Mouse (Mus musculus): ENCODE results near the gene Agap3. TPM values are rescaled to one million over a fixed set of nuclear protein-coding genes. Genes with fewer than 3 reads are reported as not detected.

The Agap3 gene
- total RNA-seq, 2 experiments from 2014 or later, result 488 to 490 TPM

DNA sequence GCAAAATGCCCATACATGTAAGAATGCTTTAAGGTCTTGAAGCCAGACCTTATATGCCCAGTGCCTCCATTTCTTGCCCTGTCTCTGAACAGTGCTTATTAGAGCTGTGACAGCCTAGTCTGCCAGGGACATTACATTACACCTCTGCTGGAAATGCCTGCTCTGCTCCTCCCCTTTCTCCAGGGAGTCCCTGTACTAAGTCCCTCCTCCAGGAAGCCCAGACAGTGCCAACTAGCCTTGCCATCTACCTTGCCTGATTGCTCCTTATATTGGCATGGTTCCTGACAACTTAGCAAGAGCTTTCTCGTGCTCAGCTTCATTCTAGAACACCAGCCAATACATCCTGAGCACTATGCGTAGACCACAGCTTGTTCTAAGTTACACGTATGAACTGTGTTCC, 83.8 kb downstream of the Agap3 start:
- no peak for DNase-seq (ENCODE audit: extremely low spot score in 1 of 2, low spot score in 2 of 2)
- intact Hi-C loops (cut with DNase I), result no loop called here

DNA sequence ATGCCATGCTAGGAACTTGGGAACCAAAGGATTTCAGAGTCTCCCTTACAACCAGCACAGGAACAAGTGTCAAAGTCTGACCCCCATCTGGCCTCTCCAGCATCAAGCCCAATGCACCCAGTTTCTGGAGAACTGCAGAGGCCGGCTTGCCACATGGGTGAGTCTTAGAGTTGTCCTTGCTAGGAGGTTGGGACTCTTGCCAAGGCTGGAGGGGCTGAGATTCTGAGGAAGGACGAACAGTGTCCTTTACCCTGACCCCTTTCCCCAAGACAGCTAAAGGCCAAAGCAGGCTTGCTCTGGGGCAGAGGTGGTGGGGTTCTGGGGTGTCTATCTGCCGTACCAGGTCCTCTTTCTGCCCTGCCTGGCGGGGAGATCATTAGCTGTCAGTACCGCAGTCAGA, 84.5 kb downstream of the Agap3 start:
- intact Hi-C loops (cut with DNase I), result no loop called here

DNA sequence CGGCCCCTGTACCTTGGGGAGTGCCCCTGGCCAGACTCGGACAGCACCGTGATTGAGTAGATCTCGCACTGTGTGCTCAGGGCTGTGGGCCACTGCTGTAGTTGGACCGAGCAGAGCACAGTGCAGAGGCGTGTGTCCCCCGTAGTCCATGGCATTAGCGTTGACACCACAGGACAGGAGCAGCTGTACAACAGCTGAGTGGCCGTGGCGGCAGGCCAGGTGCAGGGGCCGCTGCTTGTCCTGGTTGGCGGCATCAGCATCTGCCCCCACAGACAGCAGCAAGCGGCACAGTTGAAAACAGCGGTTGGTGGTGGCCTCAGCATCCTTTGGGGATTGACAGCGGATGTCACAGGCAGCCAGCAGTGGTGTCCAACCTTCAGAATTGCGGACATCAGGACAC, 85.6 kb downstream of the Agap3 start:
- peak in 1 of 2 experiments; percentile 43 for DNase-seq (ENCODE audit: extremely low spot score in 1 of 2, low spot score in 2 of 2)
- intact Hi-C loops (cut with DNase I), result no loop called here

More for the DNA sequence above, 84.5 kb downstream of the Agap3 start:
- DNase-seq (ENCODE audit: extremely low spot score in 1 of 2, low spot score in 2 of 2), result no peak

DNA sequence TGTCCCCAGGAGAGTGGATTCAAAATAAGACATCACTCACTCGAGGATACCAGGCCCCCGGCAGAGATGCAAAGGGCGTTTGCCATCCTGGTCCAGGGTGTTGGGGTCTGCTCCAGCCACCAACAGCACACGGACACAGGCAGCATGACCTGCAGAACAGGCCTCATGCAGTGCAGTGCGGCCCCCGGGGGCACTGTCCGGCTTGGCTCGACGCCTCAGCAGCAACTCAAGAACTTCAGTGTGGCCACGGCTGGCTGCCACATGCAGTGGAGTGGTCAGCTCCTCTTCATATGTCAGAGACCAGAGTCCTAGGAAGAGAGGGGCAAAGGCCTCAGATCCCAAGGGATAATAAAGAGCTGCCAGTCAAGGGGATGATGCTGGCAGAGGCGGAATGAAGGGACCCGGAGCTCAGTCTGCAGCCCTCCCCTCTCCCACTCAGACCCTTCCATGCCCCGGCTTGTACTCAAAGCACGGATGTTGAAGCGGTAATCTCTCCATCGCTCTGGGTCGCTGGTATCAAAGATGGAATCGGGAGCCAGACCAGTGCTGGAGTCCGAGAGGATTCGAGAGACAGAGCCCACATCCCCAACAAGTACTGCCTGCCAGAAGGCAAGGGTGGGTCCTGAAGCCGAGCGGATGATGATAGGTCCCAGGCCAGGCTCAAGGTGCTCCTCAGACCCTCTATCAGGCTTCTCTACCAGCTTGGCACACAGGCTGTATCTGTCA, 87.8 kb downstream of the Agap3 start:
- intact Hi-C loops (cut with DNase I), result no loop called here
- no peak for DNase-seq (ENCODE audit: extremely low spot score in 1 of 2, low spot score in 2 of 2)

DNA sequence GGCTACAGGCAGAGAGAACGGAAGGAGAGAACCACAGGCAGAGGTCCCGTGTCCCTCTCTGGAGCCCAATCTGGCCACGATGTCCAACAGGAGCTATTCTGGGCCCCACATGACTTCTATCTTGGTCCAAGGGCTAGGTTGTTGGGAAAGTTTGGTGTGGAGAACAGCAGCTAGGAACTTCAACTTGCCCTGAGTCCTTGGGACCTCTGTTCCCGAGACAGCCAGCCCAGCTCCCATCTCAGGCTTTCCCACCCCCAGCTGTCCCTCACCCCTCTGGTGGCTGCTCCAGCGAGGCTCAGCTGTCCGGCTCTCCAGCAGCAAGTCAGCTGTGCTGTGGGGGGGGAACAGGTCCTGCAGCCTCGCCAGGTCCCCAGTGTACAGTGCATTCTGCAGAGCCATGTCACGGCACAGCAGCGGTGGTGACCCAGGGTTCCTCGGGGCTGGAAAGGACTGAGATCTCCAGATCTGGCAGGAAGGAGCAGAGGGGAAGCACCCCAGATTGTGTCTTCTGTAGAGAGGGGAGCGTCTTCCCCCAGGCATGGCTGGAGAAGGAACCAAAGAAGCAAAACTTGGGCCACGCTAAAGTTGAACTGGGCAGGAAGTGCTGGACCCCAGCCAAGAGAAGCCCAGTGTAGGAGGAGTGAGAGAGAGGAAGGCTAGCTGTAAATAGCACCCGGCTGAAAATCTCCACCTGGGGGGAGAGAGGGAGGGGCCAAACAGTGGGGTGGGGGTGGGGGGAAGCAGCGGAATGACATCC, 88.6 kb downstream of the Agap3 start, which contains the start of gene Asb10:
TSS of gene Asb10 (minus strand) at position 592 of the 757 bp plus-strand sequence.
- intact Hi-C loops (cut with DNase I), result no loop called here
- peak; percentile 38 to 81 for DNase-seq (ENCODE audit: extremely low spot score in 1 of 2, low spot score in 2 of 2)

DNA sequence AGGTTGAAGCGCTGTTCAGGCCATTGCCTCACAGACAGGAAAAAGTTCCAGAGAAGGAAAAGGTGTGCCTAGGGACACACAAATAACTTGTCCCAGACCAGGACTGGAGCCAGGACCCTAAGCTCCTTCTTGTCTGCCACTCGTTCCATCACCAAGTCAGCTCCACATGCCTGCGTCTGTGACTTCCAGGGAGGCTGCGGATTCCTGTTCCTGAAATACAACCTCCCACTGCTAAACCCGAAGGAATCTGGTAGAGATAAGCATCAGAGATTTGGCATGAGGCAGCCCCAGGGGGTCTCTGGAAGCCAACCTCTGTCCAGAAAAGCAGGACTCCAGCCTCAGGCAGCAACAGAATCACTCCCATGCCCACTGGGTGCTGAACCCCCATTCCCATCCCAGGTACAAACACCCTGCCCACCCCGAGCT, 89.2 kb downstream of the Agap3 start:
- DNase-seq (ENCODE audit: extremely low spot score in 1 of 2, low spot score in 2 of 2), result no peak
- intact Hi-C loops (cut with DNase I), result no loop called here

DNA sequence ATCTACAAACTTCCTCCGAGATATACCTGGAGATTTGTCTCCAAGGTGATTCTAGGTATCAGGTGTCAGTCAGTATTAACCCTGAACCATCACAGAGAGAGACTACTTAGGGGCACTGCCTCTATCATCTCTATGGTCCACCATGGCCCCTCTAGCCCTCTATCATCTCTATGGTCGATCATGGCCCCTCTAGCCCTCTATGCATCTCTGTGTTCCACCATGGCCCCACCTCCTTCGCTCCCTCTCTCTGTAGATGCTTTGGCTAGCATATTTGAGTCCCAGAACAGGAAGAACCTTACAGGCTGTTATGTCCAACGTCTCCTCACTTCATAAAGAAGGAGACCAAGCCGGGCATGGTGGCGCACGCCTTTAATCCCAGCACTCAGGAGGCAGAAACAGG, 90.7 kb downstream of the Agap3 start:
- DNase-seq (ENCODE audit: extremely low spot score in 1 of 2, low spot score in 2 of 2), result no peak
- intact Hi-C loops (cut with DNase I), result no loop called here

DNA sequence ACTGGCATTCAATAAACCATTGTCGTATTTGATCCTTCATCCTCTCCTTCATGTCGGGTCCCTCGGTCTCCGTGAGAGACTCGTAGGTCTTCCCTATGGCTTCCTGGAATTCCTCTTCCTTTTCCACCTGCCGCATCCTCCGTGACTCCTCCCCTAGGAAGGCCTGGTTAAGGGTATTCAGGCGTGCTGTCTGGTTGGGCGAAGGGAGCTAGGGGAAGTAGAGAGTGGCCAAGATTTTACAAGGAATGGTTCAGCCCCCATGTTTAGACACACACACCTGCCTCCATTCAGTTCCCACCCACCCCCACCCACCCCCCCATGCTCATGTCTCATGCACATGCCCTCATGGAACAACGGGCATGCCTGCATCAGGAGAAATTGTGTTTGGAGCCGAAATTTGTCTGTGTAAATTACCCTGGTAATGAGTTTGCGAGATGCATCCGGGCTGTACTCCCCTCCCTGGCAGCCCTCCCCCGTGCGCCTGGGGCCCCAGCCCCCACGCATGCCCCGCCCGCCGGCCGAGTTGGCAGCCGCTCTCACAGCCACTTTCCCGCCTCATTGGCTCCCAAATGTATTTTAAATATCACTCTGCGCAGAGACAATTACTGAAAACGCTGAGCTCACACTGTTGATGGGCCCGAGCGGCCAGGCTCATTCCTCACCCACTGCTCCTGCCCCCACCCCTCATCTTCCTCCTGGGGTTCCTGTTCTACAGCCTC, 98.8 kb downstream of the Agap3 start:
- DNase-seq (ENCODE audit: extremely low spot score in 1 of 2, low spot score in 2 of 2), result peak; percentile 58 to 78
- intact Hi-C loops (cut with DNase I), result no loop called here

DNA sequence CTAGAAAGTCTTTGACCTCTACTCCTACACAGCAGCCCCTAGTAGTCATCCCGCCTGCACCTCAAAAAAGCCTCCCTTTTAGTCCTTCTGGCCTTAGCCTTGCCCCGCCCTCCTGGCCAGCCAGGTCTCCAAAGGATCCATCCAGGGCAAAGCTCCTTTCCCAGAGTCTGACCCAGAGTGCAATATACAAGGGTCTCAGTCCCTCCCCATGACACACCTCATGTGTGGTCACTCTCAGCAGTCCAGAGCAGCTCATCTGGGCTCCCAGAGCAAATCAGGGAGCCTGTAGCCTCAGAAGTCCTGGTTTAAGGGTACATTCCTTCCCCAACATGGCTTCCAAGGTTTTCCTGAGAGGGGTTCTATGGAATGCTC, 99.3 kb downstream of the Agap3 start:
- no peak for DNase-seq (ENCODE audit: extremely low spot score in 1 of 2, low spot score in 2 of 2)
- intact Hi-C loops (cut with DNase I), result no loop called here

Other genes starting within 250 kb of the Agap3 start
- 10 to 100 TPM; 17.0 to 19.3 TPM for gene Kcnh2, start 100.6 kb upstream of the Agap3 start, total RNA-seq (2021)
- 10 to 100 TPM in 1 of 2 experiments, 1 to 10 TPM in 1; 8.8 to 10.1 TPM for gene Nos3, start 87.4 kb upstream of the Agap3 start, total RNA-seq (2021)
- gene Atg9b, start 60.0 kb upstream of the Agap3 start, total RNA-seq (2021), result 1 to 10 TPM; 3.9 to 4.7 TPM
- 10 to 100 TPM; 53.3 to 56.0 TPM for gene Abcb8, start 58.5 kb upstream of the Agap3 start, total RNA-seq (2021)
- gene Asic3, start 38.8 kb upstream of the Agap3 start, total RNA-seq (2021), result under 1 TPM in 1 of 2 experiments, not detected in 1; 0.19 TPM
- 100 to 1,000 TPM; 148 to 150 TPM for gene Cdk5, start 28.6 kb upstream of the Agap3 start, total RNA-seq (2021)
- gene Slc4a2, start 28.3 kb upstream of the Agap3 start, total RNA-seq (2021), result 10 to 100 TPM; 24.6 to 27.6 TPM
- gene Fastk, start 6.9 kb upstream of the Agap3 start, total RNA-seq (2021), result 100 to 1,000 TPM in 1 of 2 experiments, 10 to 100 TPM in 1; 96.6 to 105 TPM
- gene Tmub1, start 4.3 kb upstream of the Agap3 start, total RNA-seq (2021), result 10 to 100 TPM; 29.1 to 29.4 TPM
- gene Gbx1, start 75.0 kb downstream of the Agap3 start, total RNA-seq (2021), result under 1 TPM; 0.18 to 0.26 TPM
- under 1 TPM; 0.24 to 0.45 TPM for gene Asb10, start 88.8 kb downstream of the Agap3 start, total RNA-seq (2021)
- gene 4931409K22Rik, start 104.6 kb downstream of the Agap3 start, total RNA-seq (2021), result not detected
- gene Abcf2, start 125.3 kb downstream of the Agap3 start, total RNA-seq (2021), result 10 to 100 TPM; 56.0 to 58.9 TPM
- gene Chpf2, start 134.6 kb downstream of the Agap3 start, total RNA-seq (2021), result 10 to 100 TPM; 55.9 to 59.7 TPM
- gene Smarcd3, start 172.2 kb downstream of the Agap3 start, total RNA-seq (2021), result 100 to 1,000 TPM; 125 to 134 TPM
- gene Nub1, start 233.4 kb downstream of the Agap3 start, total RNA-seq (2021), result 10 to 100 TPM; 75.3 to 79.3 TPM

Measured in left cerebral cortex, postnatal 10 days (tissue).